Mouse (Mus musculus) MEL (cell line): Measurements from ENCODE around the gene Dcaf17. TPM values are rescaled to one million over a fixed set of nuclear protein-coding genes. Genes with fewer than 3 reads are reported as not detected.

Experiments
- DNase-seq: peaks from one replicate; pipeline ENCODE4 v3.0.0; 2011; ENCODE audit warnings: low read depth, low spot score
- H3K27ac ChIP-seq: 2 replicates; pipeline ENCODE4 v1.5.1; 2012; ENCODE audit warnings: low read depth, mild to moderate bottlenecking, control low read depth, low read length, moderate library complexity; ENCODE audit not compliant: control insufficient read depth
- H3K27me3 ChIP-seq, 2 experiments: fragments of 150-350 bp in 1 of 2; sonication (generic) in 1 of 2; 2 replicates each; pipeline ENCODE4 v1.6.1; 2012; ENCODE audit warnings: low read length in 2 of 2, mild to moderate bottlenecking in 2 of 2, improper control_type of control experiment in 1 of 2, moderate library complexity in 1 of 2; ENCODE audit not compliant: insufficient read depth in 2 of 2, control insufficient read depth in 1 of 2
- H3K36me3 ChIP-seq, 2 experiments: 2 replicates each; pipeline ENCODE4 v1.6.1; 2012 to 2014; ENCODE audit warnings: low read length in 2 of 2, improper control_type of control experiment in 1 of 2, inconsistent platforms in 1 of 2, mild to moderate bottlenecking in 1 of 2; ENCODE audit not compliant: insufficient read depth in 2 of 2, control insufficient read depth in 1 of 2
- H3K4me1 ChIP-seq, 2 experiments: fragments of 150-350 bp in 1 of 2; sonication (generic) in 1 of 2; 2 replicates each; pipeline ENCODE4 v1.6.1; 2012; ENCODE audit warnings: low read length in 2 of 2, improper control_type of control experiment in 1 of 2, mild to moderate bottlenecking in 1 of 2; ENCODE audit not compliant: insufficient read depth in 2 of 2, control insufficient read depth in 1 of 2
- H3K4me3 ChIP-seq, 2 experiments: fragments of 150-350 bp in 1 of 2; sonication (generic) in 1 of 2; 2 replicates each; pipeline ENCODE4 v1.5.1; 2012; ENCODE audit warnings: low read depth in 2 of 2, low read length in 2 of 2, mild to moderate bottlenecking in 2 of 2, moderate library complexity in 2 of 2, control low read depth in 1 of 2, improper control_type of control experiment in 1 of 2; ENCODE audit not compliant: control insufficient read depth in 1 of 2, insufficient read depth in 1 of 2
- H3K79me2 ChIP-seq: 2 replicates; pipeline ENCODE4 v1.6.1; 2012; ENCODE audit warnings: mild to moderate bottlenecking, low read length, moderate library complexity; ENCODE audit not compliant: control insufficient read depth, poor library complexity, insufficient read depth
- H3K9ac ChIP-seq: 2 replicates; pipeline ENCODE4 v1.6.1; 2012; ENCODE audit warnings: low read depth, mild to moderate bottlenecking, control low read depth, low read length, moderate library complexity; ENCODE audit not compliant: control insufficient read depth, poor library complexity, severe bottlenecking
- H3K9me3 ChIP-seq: fragments of 150-350 bp; sonication (generic); replicated peaks from 2 replicates; pipeline ENCODE4 v1.6.1; 2012; ENCODE audit warnings: mild to moderate bottlenecking, low read length, improper control_type of control experiment, moderate library complexity; ENCODE audit not compliant: insufficient read depth
- CTCF ChIP-seq, 3 experiments: IDR thresholded peaks in 2 of 3; conservative IDR thresholded peaks in 1 of 3; 2 replicates each; pipeline ENCODE4 v1.5.1; 2011 to 2012; ENCODE audit warnings: low read length in 3 of 3, low read depth in 2 of 3, mild to moderate bottlenecking in 2 of 3, improper control_type of control experiment in 1 of 3, inconsistent platforms in 1 of 3, mixed read lengths in 1 of 3, moderate library complexity in 1 of 3; ENCODE audit not compliant: control insufficient read depth in 1 of 3, insufficient read depth in 1 of 3, poor library complexity in 1 of 3, severe bottlenecking in 1 of 3
- E2F4 ChIP-seq: IDR thresholded peaks from 2 replicates; pipeline ENCODE4 v1.6.1; 2011; ENCODE audit warnings: low read depth, low read length, improper control_type of control experiment, borderline replicate concordance
- ELF1 ChIP-seq: IDR thresholded peaks from 2 replicates; pipeline ENCODE4 v1.6.1; 2014; ENCODE audit warnings: low read depth, mild to moderate bottlenecking, inconsistent platforms, low read length, improper control_type of control experiment, moderate library complexity
- EP300 ChIP-seq, 2 experiments: IDR thresholded peaks; 2 replicates each; pipeline ENCODE4 v1.6.1; 2011; ENCODE audit warnings: improper control_type of control experiment in 2 of 2, low read length in 2 of 2, low read depth in 1 of 2, mild to moderate bottlenecking in 1 of 2
- ETS1 ChIP-seq: IDR thresholded peaks from 2 replicates; pipeline ENCODE4 v1.6.1; 2012; ENCODE audit warnings: low read depth, mild to moderate bottlenecking, inconsistent platforms, low read length, improper control_type of control experiment, moderate library complexity
- KAT2A ChIP-seq: conservative IDR thresholded peaks from 2 replicates; pipeline ENCODE4 v1.6.1; 2012; ENCODE audit warnings: low read depth, low read length, improper control_type of control experiment, inconsistent platforms
- MAX ChIP-seq: IDR thresholded peaks from 2 replicates; pipeline ENCODE4 v1.6.1; 2011; ENCODE audit warnings: low read length, improper control_type of control experiment
- MAZ ChIP-seq: IDR thresholded peaks from 2 replicates; pipeline ENCODE4 v1.6.1; 2012; ENCODE audit warnings: low read depth, mild to moderate bottlenecking, inconsistent platforms, low read length, improper control_type of control experiment
- MEF2A ChIP-seq: IDR thresholded peaks from 2 replicates; pipeline ENCODE4 v1.6.1; 2014; ENCODE audit warnings: low read depth, mild to moderate bottlenecking, inconsistent platforms, low read length, improper control_type of control experiment; ENCODE audit not compliant: poor library complexity, insufficient replicate concordance, severe bottlenecking; ENCODE audit errors: extremely low read depth
- MXI1 ChIP-seq: IDR thresholded peaks from 2 replicates; pipeline ENCODE4 v1.6.1; 2011; ENCODE audit warnings: mild to moderate bottlenecking, low read depth, low read length, improper control_type of control experiment
- MYB ChIP-seq: IDR thresholded peaks from 2 replicates; pipeline ENCODE4 v1.6.1; 2011; ENCODE audit warnings: mild to moderate bottlenecking, low read depth, low read length, improper control_type of control experiment
- RAD21 ChIP-seq: IDR thresholded peaks from 2 replicates; pipeline ENCODE4 v1.6.1; 2011; ENCODE audit warnings: mild to moderate bottlenecking, low read depth, low read length, improper control_type of control experiment
- RCOR1 ChIP-seq: IDR thresholded peaks from 2 replicates; pipeline ENCODE4 v1.6.1; 2012; ENCODE audit warnings: low read depth, mild to moderate bottlenecking, inconsistent platforms, low read length, improper control_type of control experiment
- SMC3 ChIP-seq: IDR thresholded peaks from 2 replicates; pipeline ENCODE4 v1.6.1; 2011; ENCODE audit warnings: low read depth, low read length, improper control_type of control experiment
- TAL1 ChIP-seq: IDR thresholded peaks from 2 replicates; pipeline ENCODE4 v1.6.1; 2012; ENCODE audit warnings: mild to moderate bottlenecking, inconsistent platforms, low read length, moderate library complexity, mixed read lengths
- TBP ChIP-seq: IDR thresholded peaks from 2 replicates; pipeline ENCODE4 v1.8.0; 2011; ENCODE audit warnings: low read depth, low read length, improper control_type of control experiment
- TCF12 ChIP-seq: IDR thresholded peaks from 2 replicates; pipeline ENCODE4 v1.6.1; 2014; ENCODE audit warnings: low read depth, mild to moderate bottlenecking, inconsistent platforms, low read length, improper control_type of control experiment, moderate library complexity
- UBTF ChIP-seq: IDR thresholded peaks from 2 replicates; pipeline ENCODE4 v1.6.1; 2012; ENCODE audit warnings: low read depth, mild to moderate bottlenecking, inconsistent platforms, low read length, improper control_type of control experiment, moderate library complexity, borderline replicate concordance; ENCODE audit not compliant: insufficient read depth
- USF1 ChIP-seq: IDR thresholded peaks from 2 replicates; pipeline ENCODE4 v1.6.1; 2014; ENCODE audit warnings: low read depth, mild to moderate bottlenecking, inconsistent platforms, low read length, improper control_type of control experiment, moderate library complexity
- USF2 ChIP-seq, 2 experiments: IDR thresholded peaks; 2 replicates each; pipeline ENCODE4 v1.6.1; 2011 to 2012; ENCODE audit warnings: improper control_type of control experiment in 2 of 2, low read length in 2 of 2, borderline replicate concordance in 1 of 2, inconsistent platforms in 1 of 2, low read depth in 1 of 2, mild to moderate bottlenecking in 1 of 2; ENCODE audit not compliant: insufficient read depth in 1 of 2
- ZC3H11A ChIP-seq: IDR thresholded peaks from 2 replicates; pipeline ENCODE4 v1.6.1; 2012; ENCODE audit warnings: low read depth, mild to moderate bottlenecking, inconsistent platforms, low read length, improper control_type of control experiment
- polyA plus RNA-seq, 2 experiments: library from polyadenylated mRNA; stranded (reverse) in 1 of 2; unstranded in 1 of 2; fragments of >175 nt in 1 of 2; fragments of >200 nt in 1 of 2; gene quantifications; 2 replicates each; pipeline versions ENCODE4 v1.2.1 to v1.2.4; 2012; ENCODE audit warnings: low replicate concordance in 2 of 2, low read depth in 1 of 2; ENCODE audit not compliant: insufficient read length in 2 of 2, insufficient read depth in 1 of 2, missing spikeins in 1 of 2
- total RNA-seq: library from RNA; depleted of rRNA; stranded (reverse); fragments of 300-350 nt; gene quantifications from 2 replicates; pipeline ENCODE4 v1.2.3, GENCODE M21; 2012

Gene Dcaf17
- total and polyA plus RNA-seq, 3 experiments: 15.1 to 16.3 TPM; not detected in 1

DNA sequence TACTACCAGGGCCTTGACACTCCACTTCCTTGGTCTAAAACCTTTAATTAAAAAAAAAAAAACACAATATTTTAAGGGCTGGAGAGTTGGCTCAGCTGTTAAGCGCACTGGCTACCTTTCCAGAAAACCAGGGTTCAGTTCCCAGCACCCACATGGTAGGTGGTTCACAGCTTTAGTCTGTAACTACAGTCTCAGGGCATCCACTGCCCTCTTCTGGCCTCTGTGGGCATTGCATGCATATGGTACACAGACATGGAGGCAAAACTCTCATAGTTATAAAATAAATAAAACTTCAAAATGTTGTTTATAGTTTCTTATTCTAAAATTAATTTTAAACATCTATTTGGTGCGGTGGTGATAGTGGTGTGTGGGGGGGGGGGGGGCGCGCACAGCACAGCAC, 61.0 kb downstream of the Dcaf17 start:
- Histone ChIP-seq H3K4me3 (no peak overlapping the region), H3K27ac (no peak overlapping the region), H3K4me1 (no peaks in the 10 kb centered on the region), H3K9ac (no peak overlapping the region), H3K36me3 (no peaks in the 10 kb centered on the region), H3K9me3 (no peaks in the 10 kb centered on the region), H3K27me3 (no peaks in the 10 kb centered on the region), H3K79me2 (no peaks in the 10 kb centered on the region)
- TF ChIP-seq UBTF (no peak), EP300 (IDR thresholded peaks at IDR 0.05; ENCODE audit: low read depth in 1 of 2, low read length in 2 of 2) (no peak), MAX (no peak), E2F4 (no peak), RCOR1 (no peak), TBP (no peak), CTCF (IDR thresholded peaks at IDR 0.05 in 2 of 3, conservative IDR thresholded peaks at IDR 0.05 in 1 of 3; ENCODE audit: control insufficient read depth in 1 of 3, insufficient read depth in 1 of 3, low read depth in 2 of 3, low read length in 3 of 3, poor library complexity in 1 of 3, severe bottlenecking in 1 of 3) (peak; percentile 68 to 74 (median 69)), TAL1 (no peak), MEF2A (no peak), ELF1 (no peak), USF2 (IDR thresholded peaks at IDR 0.05; ENCODE audit: borderline replicate concordance in 1 of 2, insufficient read depth in 1 of 2, low read depth in 1 of 2, low read length in 2 of 2) (no peak), MXI1 (no peak), KAT2A (no peak), MYB (no peak), USF1 (no peak), ZC3H11A (peak; percentile 68), SMC3 (peak; percentile 77), RAD21 (peak; percentile 80), TCF12 (no peak), ETS1 (no peak), MAZ (no peak)
- peak; percentile 55 for DNase-seq
